ENCODE assay signal across 9 mouse cellular contexts in genomic region chr11:120065291-120065690, GRCm38 (mm10). TPM values are rescaled to one million over a fixed set of nuclear protein-coding genes. Genes with fewer than 3 reads are reported as not detected.
DNase-seq lines count a peak whose midpoint lies in the region; ATAC-seq and TF ChIP-seq lines count a peak whose summit lies in the region.
"Had no signal": no experiment of that assay in that cellular context is flagged by ENCODE, and none has a peak within 500 bp of the region (broad histone marks: within the 10 kb centered on the region; RNA-seq: fewer than 3 reads in every experiment).

No protein-coding gene starts in this region.

- no peaks in the 10 kb centered on the region for H3K9me3 ChIP-seq in kidney, embryonic 16.5 days (ENCODE audit: low read length)
- H3K9me3 ChIP-seq in stomach, postnatal 0 days (ENCODE audit: control insufficient read depth, low read length) = no peaks in the 10 kb centered on the region
- H3K9me3 ChIP-seq: liver, embryonic 15.5 days had no signal

- no peak overlapping the region for H3K27ac ChIP-seq in heart, adult 2 months
- H3K27ac ChIP-seq in kidney, embryonic 16.5 days (ENCODE audit: low read length) = no peak overlapping the region
- H3K27ac ChIP-seq in stomach, postnatal 0 days (replicated peaks) = no peak overlapping the region
- H3K27ac ChIP-seq: liver, embryonic 15.5 days had no signal

- peak; percentile 97 for TF ChIP-seq CTCF in heart, adult 2 months (IDR thresholded peaks at IDR 0.05)
- peak; percentile 85 for TF ChIP-seq CTCF in stomach, postnatal 0 days (IDR thresholded peaks at IDR 0.05; ENCODE audit: low read depth)

- H3K9ac ChIP-seq in heart, adult 2 months (ENCODE audit: low read depth, low read length) = no peak overlapping the region
- H3K9ac ChIP-seq in kidney, embryonic 16.5 days (replicated peaks; ENCODE audit: low read length) = no peak overlapping the region
- no peak overlapping the region for H3K9ac ChIP-seq in stomach, postnatal 0 days (ENCODE audit: low read length)
- H3K9ac ChIP-seq: liver, embryonic 15.5 days had no signal

- no peaks in the 10 kb centered on the region for H3K27me3 ChIP-seq in heart, adult 2 months (ENCODE audit: control insufficient read depth, insufficient read depth, low read length)
- H3K27me3 ChIP-seq in kidney, embryonic 16.5 days (ENCODE audit: insufficient read depth, low read length) = no peaks in the 10 kb centered on the region
- no peaks in the 10 kb centered on the region for H3K27me3 ChIP-seq in stomach, postnatal 0 days (ENCODE audit: control insufficient read depth, insufficient read depth, low read length)

- intact Hi-C loops in heart, adult 2 months (cut with DNase I) = loop anchor here (1.0 kb wide), 2 partner anchors 35 to 52 kb away; no protein-coding TSS in a partner anchor

- WGBS in heart, adult 2 months = 37% methylated on average over 10 of the region's 10 CpGs
- 39% methylated on average over 10 of the region's 10 CpGs for WGBS in kidney, embryonic 16.5 days
- WGBS in stomach, postnatal 0 days = 37% methylated on average over 10 of the region's 10 CpGs

- H3K4me3 ChIP-seq in heart, adult 2 months = no peak overlapping the region
- H3K4me3 ChIP-seq in kidney, embryonic 16.5 days (ENCODE audit: low read length) = no peak overlapping the region
- H3K4me3 ChIP-seq in stomach, postnatal 0 days (ENCODE audit: low read depth, low read length) = no peak overlapping the region
- H3K4me3 ChIP-seq: liver, embryonic 15.5 days had no signal

- H3K4me2 ChIP-seq in kidney, embryonic 16.5 days (replicated peaks; ENCODE audit: low read depth, low read length) = no peak overlapping the region
- H3K4me2 ChIP-seq in stomach, postnatal 0 days (replicated peaks; ENCODE audit: low read depth) = no peak overlapping the region
- H3K4me2 ChIP-seq: liver, embryonic 15.5 days had no signal

- no peak for TF ChIP-seq POLR2A in heart, adult 2 months (IDR thresholded peaks at IDR 0.05; ENCODE audit: insufficient read depth, low read depth, low read length)

- peak; percentile 32 for ATAC-seq in kidney, embryonic 16.5 days (ENCODE audit: low FRiP score, low TSS enrichment)
- peak; percentile 73 for ATAC-seq in megakaryocyte, adult 5-6 weeks (ENCODE audit: poor library complexity, severe bottlenecking)
- peak; percentile 24 for ATAC-seq in stomach, postnatal 0 days (ENCODE audit: low FRiP score, low TSS enrichment)

- no peaks in the 10 kb centered on the region for H3K36me3 ChIP-seq in heart, adult 2 months (ENCODE audit: control insufficient read depth, insufficient read depth, low read length)
- H3K36me3 ChIP-seq in kidney, embryonic 16.5 days (ENCODE audit: insufficient read depth, low read length) = peaks cover 7% of the 10 kb centered on the region; the same call in 1 of the 2 replicates
- 0 out of 2 replicates have a peak, but pooled peaks cover 5% of the 10 kb centered on the region for H3K36me3 ChIP-seq in stomach, postnatal 0 days (ENCODE audit: control insufficient read depth, insufficient read depth, low read length)
- H3K36me3 ChIP-seq: liver, embryonic 15.5 days had no signal

- DNase-seq in frontal cortex, postnatal 36 days (ENCODE audit: low spot score in 2 of 2) = peak; percentile 40 to 46
- DNase-seq in frontal cortex, postnatal 14 days (ENCODE audit: low spot score in 2 of 2) = no peak
- DNase-seq in CD8-positive naive resting alpha-beta T cell, adult 2 months (ENCODE audit: low read depth in 2 of 2, low spot score in 2 of 2) = peak; percentile 14 to 23
- peak; percentile 74 to 76 for DNase-seq in cerebellum, adult 18-20 months
- peak; percentile 46 to 75 for DNase-seq in heart, adult 2 months
- peak; percentile 78 for DNase-seq in stomach, postnatal 0 days (ENCODE audit: low spot score)

- no peaks in the 10 kb centered on the region for H3K79me2 ChIP-seq in heart, adult 2 months (replicated peaks; ENCODE audit: control insufficient read depth, insufficient read depth, low read length)

- 0 out of 2 replicates have a peak, but pooled peaks have one; percentile 25 for TF ChIP-seq EP300 in heart, adult 2 months (IDR thresholded peaks at IDR 0.05; ENCODE audit: insufficient read depth, low read depth, low read length)
- TF ChIP-seq EP300 in stomach, postnatal 0 days (optimal IDR thresholded peaks at IDR 0.05) = no peak

- H3K4me1 ChIP-seq in heart, adult 2 months (ENCODE audit: control insufficient read depth, insufficient read depth, low read length) = no peaks in the 10 kb centered on the region
- no peaks in the 10 kb centered on the region; the same call in 1 of the 2 replicates for H3K4me1 ChIP-seq in kidney, embryonic 16.5 days (ENCODE audit: insufficient read depth, low read length)
- no peaks in the 10 kb centered on the region for H3K4me1 ChIP-seq in stomach, postnatal 0 days (replicated peaks; ENCODE audit: control insufficient read depth, insufficient read depth)
- H3K4me1 ChIP-seq: liver, embryonic 15.5 days had no signal

RNA-seq across cellular contexts. Expression of gene Aatk, which starts 18.3 kb away (rescaled TPM):
- 1 to 10 TPM; 3.6 to 4.7 TPM for total RNA-seq in heart, adult 2 months (2021)
- 10.3 and 12.1 TPM in 2 replicates for polyA plus RNA-seq in heart, adult 2 months (2012; rRNA removed)
- polyA plus RNA-seq in kidney, embryonic 16.5 days (2015; fragmentation: Nextera tagmentation; extraction: Ambion mirVana) = 1.7 and 2.0 TPM in 2 replicates
- total RNA-seq in megakaryocyte, adult 5-6 weeks (2015) = 3.4 and 5.7 TPM in 2 replicates
- total RNA-seq in megakaryocyte, adult 5-6 weeks (2017) = 4.4 and 5.2 TPM in 2 replicates
- polyA plus RNA-seq in stomach, postnatal 0 days (2015; fragmentation: Nextera tagmentation; extraction: Ambion mirVana) = 1.6 and 2.1 TPM in 2 replicates

RNA-seq across cellular contexts. Expression of gene Cep131, which starts 21.3 kb away (rescaled TPM):
- total RNA-seq in heart, adult 2 months (2021) = 10 to 100 TPM in 1 of 2 experiments, 1 to 10 TPM in 1; 9.3 to 10.7 TPM
- polyA plus RNA-seq in heart, adult 2 months (2012; rRNA removed) = 3.7 and 6.5 TPM in 2 replicates
- polyA plus RNA-seq in kidney, embryonic 16.5 days (2015; fragmentation: Nextera tagmentation; extraction: Ambion mirVana) = 26.6 and 27.9 TPM in 2 replicates
- 5.2 and 5.8 TPM in 2 replicates for total RNA-seq in megakaryocyte, adult 5-6 weeks (2015)
- total RNA-seq in megakaryocyte, adult 5-6 weeks (2017) = 9.3 and 16.3 TPM in 2 replicates
- polyA plus RNA-seq in stomach, postnatal 0 days (2015; fragmentation: Nextera tagmentation; extraction: Ambion mirVana) = 5.8 and 6.3 TPM in 2 replicates

RNA-seq across cellular contexts. Expression of gene Tepsin, which starts 33.2 kb away (rescaled TPM):
- 1 to 10 TPM; 6.1 to 6.3 TPM for total RNA-seq in heart, adult 2 months (2021)
- 19.1 and 22.8 TPM in 2 replicates for polyA plus RNA-seq in heart, adult 2 months (2012; rRNA removed)
- polyA plus RNA-seq in kidney, embryonic 16.5 days (2015; fragmentation: Nextera tagmentation; extraction: Ambion mirVana) = 22.0 and 24.9 TPM in 2 replicates
- total RNA-seq in megakaryocyte, adult 5-6 weeks (2015) = 13.4 and 14.3 TPM in 2 replicates
- total RNA-seq in megakaryocyte, adult 5-6 weeks (2017) = 14.8 and 18.8 TPM in 2 replicates
- 8.3 and 11.5 TPM in 2 replicates for polyA plus RNA-seq in stomach, postnatal 0 days (2015; fragmentation: Nextera tagmentation; extraction: Ambion mirVana)

RNA-seq across cellular contexts. Expression of gene Ndufaf8, which starts 33.4 kb away (rescaled TPM):
- 10 to 100 TPM; 82.7 to 93.9 TPM for total RNA-seq in heart, adult 2 months (2021)
- polyA plus RNA-seq in heart, adult 2 months (2012; rRNA removed) = 35.5 and 51.0 TPM in 2 replicates
- 89.2 and 98.9 TPM in 2 replicates for polyA plus RNA-seq in kidney, embryonic 16.5 days (2015; fragmentation: Nextera tagmentation; extraction: Ambion mirVana)
- 9.6 and 21.6 TPM in 2 replicates for total RNA-seq in megakaryocyte, adult 5-6 weeks (2015)
- 11.7 and 16.2 TPM in 2 replicates for total RNA-seq in megakaryocyte, adult 5-6 weeks (2017)
- polyA plus RNA-seq in stomach, postnatal 0 days (2015; fragmentation: Nextera tagmentation; extraction: Ambion mirVana) = 84.8 and 84.9 TPM in 2 replicates

Comparison
In these comparisons a context has a peak if more than half of its experiments do, and no peak if none do; other contexts are left out.
1. DNase-seq: peak in frontal cortex, postnatal 36 days (2 of 2), CD8-positive naive resting alpha-beta T cell, adult 2 months (2 of 2), cerebellum, adult 18-20 months (2 of 2), heart, adult 2 months (2 of 2) and stomach, postnatal 0 days (single experiment); none in frontal cortex, postnatal 14 days (0 of 2).
2. Peak in every context shown above with its lines, with median percentiles within 50 percentile points of each other: ATAC-seq.